Mouse (Mus musculus) erythroblast, embryonic 14.5 days (primary cell): ENCODE data around the gene Rap2a. TPM values are rescaled to one million over a fixed set of nuclear protein-coding genes. Genes with fewer than 3 reads are reported as not detected.

ENCODE experiments used
- H3K27me3 ChIP-seq: 2 replicates; pipeline ENCODE4 v1.6.1; 2012; ENCODE audit warnings: inconsistent platforms; ENCODE audit not compliant: control insufficient read depth
- H3K36me3 ChIP-seq: 2 replicates; pipeline ENCODE4 v1.6.1; 2012; ENCODE audit warnings: mild to moderate bottlenecking, inconsistent platforms; ENCODE audit not compliant: control insufficient read depth
- H3K4me1 ChIP-seq: 2 replicates; pipeline ENCODE4 v1.6.1; 2012; ENCODE audit warnings: inconsistent platforms; ENCODE audit not compliant: control insufficient read depth
- H3K4me3 ChIP-seq: replicated peaks from 2 replicates; pipeline ENCODE3; 2012; ENCODE audit warnings: moderate library complexity, mild to moderate bottlenecking, inconsistent platforms
- H3K9me3 ChIP-seq: 2 replicates; pipeline ENCODE4 v1.6.1; 2012; ENCODE audit warnings: low read length, inconsistent platforms, mixed read lengths; ENCODE audit not compliant: control insufficient read depth
- GATA1 ChIP-seq: IDR thresholded peaks from 2 replicates; pipeline ENCODE4 v1.6.1; 2012; ENCODE audit warnings: low read length, inconsistent platforms, mixed read lengths
- TAL1 ChIP-seq: IDR thresholded peaks from 3 replicates; pipeline ENCODE4 v1.6.1; 2012; ENCODE audit warnings: low read length, inconsistent platforms, mixed read lengths
- polyA plus RNA-seq: library from polyadenylated mRNA; stranded (reverse); fragments of >175 nt; gene quantifications from 2 replicates; pipeline ENCODE4 v1.2.3, GENCODE M21; 2012

The Rap2a gene
- polyA plus RNA-seq, 1 experiment: 0.05 TPM

- Histone ChIP-seq H3K4me1 (no peaks in the 10 kb centered on the region), H3K27me3 (no peaks in the 10 kb centered on the region), H3K9me3 (no peaks in the 10 kb centered on the region; the same call in 1 of the 2 replicates), H3K4me3 (no peak overlapping the region), H3K36me3 (peaks cover 3% of the 10 kb centered on the region; the same call in 1 of the 2 replicates)
- TF ChIP-seq GATA1 (no peak), TAL1 (no peak)
Measured at GRCm38 (mm10) chr14:120505918-120506317, 27.7 kb downstream of the Rap2a start.

DNA sequence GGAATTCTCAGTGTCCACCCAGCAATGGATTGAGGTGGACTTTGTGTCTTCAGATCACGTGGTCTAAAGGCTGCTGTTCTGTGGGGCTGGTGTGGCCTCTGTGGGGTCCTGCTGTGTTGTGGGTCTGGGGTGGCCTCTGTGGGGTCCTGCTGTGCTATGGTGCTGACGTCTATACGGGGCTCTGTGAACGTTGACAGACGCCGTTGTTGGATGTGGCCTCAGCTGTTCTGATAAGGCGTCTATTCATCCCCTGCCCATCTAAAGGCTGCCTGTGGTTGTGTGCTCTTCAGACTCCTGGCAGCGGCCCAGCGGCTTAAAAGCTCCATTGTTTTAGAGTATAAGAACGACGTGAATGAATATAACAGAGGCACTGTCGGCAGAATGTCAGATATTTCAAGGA lies 29.3 kb downstream of the Rap2a start:
- Histone ChIP-seq H3K4me1 (no peaks in the 10 kb centered on the region), H3K36me3 (peaks cover 3% of the 10 kb centered on the region; the same call in 1 of the 2 replicates), H3K4me3 (no peak overlapping the region), H3K9me3 (no peaks in the 10 kb centered on the region), H3K27me3 (no peaks in the 10 kb centered on the region)
- TF ChIP-seq TAL1 (no peak), GATA1 (no peak)

- Histone ChIP-seq H3K36me3 (peaks cover under 1% of the 10 kb centered on the region; the same call in 1 of the 2 replicates), H3K4me1 (no peaks in the 10 kb centered on the region), H3K9me3 (no peaks in the 10 kb centered on the region), H3K4me3 (no peak overlapping the region), H3K27me3 (no peaks in the 10 kb centered on the region)
- TF ChIP-seq GATA1 (no peak), TAL1 (no peak)
Measured at GRCm38 (mm10) chr14:120508566-120509365, 30.5 kb downstream of the Rap2a start.

DNA sequence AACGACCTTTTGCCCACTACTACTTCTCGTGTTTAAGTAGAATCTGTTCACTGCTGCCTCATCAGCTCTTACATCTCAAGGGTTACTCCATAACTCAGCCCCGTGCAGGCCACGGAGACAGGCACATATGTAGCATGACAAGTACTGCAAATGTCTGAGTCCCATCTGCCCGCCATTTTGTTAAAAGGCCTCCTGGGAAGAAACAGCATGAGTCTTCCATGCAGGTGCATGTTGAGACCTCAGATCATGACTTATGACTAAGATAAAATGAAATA lies 31.1 kb downstream of the Rap2a start:
- Histone ChIP-seq H3K36me3 (no peaks in the 10 kb centered on the region), H3K27me3 (no peaks in the 10 kb centered on the region), H3K4me1 (no peaks in the 10 kb centered on the region), H3K4me3 (no peak overlapping the region), H3K9me3 (no peaks in the 10 kb centered on the region)
- no peak for TF ChIP-seq GATA1
- no peak for TF ChIP-seq TAL1

- TF ChIP-seq TAL1 (no peak), GATA1 (no peak)
- Histone ChIP-seq H3K9me3 (no peaks in the 10 kb centered on the region), H3K4me3 (no peak overlapping the region), H3K4me1 (no peaks in the 10 kb centered on the region), H3K27me3 (no peaks in the 10 kb centered on the region), H3K36me3 (no peaks in the 10 kb centered on the region)
Measured at GRCm38 (mm10) chr14:120511821-120512220, 33.6 kb downstream of the Rap2a start.

DNA sequence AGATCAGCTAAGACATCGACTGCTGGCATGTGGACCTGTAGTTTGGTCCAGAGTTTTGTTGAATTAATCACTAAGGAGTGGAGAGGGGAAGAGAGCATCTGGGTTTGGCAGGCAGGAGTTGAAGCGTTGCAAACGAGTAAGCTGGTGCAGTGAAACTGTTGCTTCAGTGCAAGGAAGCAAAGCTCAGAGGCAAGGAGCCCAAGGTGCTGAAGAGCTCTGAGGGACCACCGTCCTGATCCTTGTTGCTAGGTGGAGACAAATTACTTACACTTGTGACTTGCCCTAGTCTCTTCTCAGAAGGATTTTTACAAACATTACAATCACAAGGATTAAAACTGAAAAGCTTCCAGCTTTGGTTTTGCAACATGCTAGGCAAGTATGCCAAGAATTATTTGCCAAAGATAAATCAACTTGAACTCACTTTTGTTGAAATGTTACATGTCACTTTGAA lies 36.6 kb downstream of the Rap2a start:
- no peaks in the 10 kb centered on the region for H3K9me3 ChIP-seq
- H3K36me3 ChIP-seq: no peaks in the 10 kb centered on the region
- no peak overlapping the region for H3K4me3 ChIP-seq
- H3K27me3 ChIP-seq: no peaks in the 10 kb centered on the region
- no peaks in the 10 kb centered on the region for H3K4me1 ChIP-seq
- TF ChIP-seq GATA1: no peak

DNA sequence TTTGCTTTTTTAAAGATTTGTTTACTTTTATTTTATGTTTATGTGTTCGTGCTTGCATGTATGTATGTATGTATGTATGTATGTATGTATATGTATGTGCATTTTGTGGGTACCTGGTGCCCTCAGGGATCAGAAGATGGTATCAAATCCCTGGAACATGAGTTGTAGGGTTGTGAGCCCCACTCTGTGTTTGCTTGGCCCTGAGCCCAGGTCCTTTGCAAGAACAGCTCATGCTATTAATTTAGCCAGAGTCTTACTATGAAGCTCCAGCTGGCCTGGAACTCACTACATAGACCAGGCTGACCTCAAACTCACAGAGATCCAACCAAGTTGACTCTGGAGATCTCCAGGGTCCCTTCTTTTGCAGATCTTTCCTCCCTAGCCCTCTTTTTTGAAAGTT lies 37.1 kb downstream of the Rap2a start:
- Histone ChIP-seq H3K4me3 (no peak overlapping the region), H3K9me3 (no peaks in the 10 kb centered on the region), H3K4me1 (no peaks in the 10 kb centered on the region), H3K36me3 (no peaks in the 10 kb centered on the region), H3K27me3 (no peaks in the 10 kb centered on the region)
- no peak for TF ChIP-seq GATA1
- TF ChIP-seq TAL1: no peak

DNA sequence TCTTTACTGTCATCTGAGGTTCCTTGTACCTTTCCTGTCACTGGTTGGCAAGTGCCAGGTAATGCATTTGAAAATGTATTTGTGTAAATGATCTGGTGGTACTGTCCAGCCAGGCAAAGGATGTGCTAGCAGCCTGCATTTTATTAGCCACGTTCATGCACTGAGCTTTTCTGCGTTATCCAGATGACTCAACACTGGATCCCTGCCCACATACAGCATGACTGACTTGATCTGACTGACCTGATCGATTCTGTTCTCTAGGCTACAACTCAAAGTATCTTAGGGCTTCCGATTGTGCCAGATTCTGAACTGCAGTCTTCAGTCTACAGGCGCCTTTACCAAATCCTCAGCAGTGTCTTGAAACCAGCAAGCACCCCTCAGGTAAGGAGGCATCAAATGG lies 40.5 kb downstream of the Rap2a start:
- no peaks in the 10 kb centered on the region for H3K36me3 ChIP-seq
- H3K4me1 ChIP-seq: no peaks in the 10 kb centered on the region
- no peaks in the 10 kb centered on the region for H3K27me3 ChIP-seq
- TF ChIP-seq TAL1: no peak
- no peak for TF ChIP-seq GATA1
- H3K4me3 ChIP-seq: no peak overlapping the region
- no peaks in the 10 kb centered on the region for H3K9me3 ChIP-seq

- Histone ChIP-seq H3K27me3 (no peaks in the 10 kb centered on the region), H3K36me3 (no peaks in the 10 kb centered on the region), H3K9me3 (no peaks in the 10 kb centered on the region), H3K4me3 (no peak overlapping the region), H3K4me1 (no peaks in the 10 kb centered on the region)
- no peak for TF ChIP-seq GATA1
- TF ChIP-seq TAL1: no peak
Measured at GRCm38 (mm10) chr14:120519921-120520320, 41.7 kb downstream of the Rap2a start.

GRCm38 (mm10) chr14:120520843-120521242 lies 42.6 kb downstream of the Rap2a start:
- no peaks in the 10 kb centered on the region for H3K4me1 ChIP-seq
- H3K27me3 ChIP-seq: no peaks in the 10 kb centered on the region
- no peaks in the 10 kb centered on the region for H3K9me3 ChIP-seq
- TF ChIP-seq GATA1: no peak
- no peak overlapping the region for H3K4me3 ChIP-seq
- H3K36me3 ChIP-seq: no peaks in the 10 kb centered on the region
